8 mouse cellular contexts compared by ENCODE assay signal in genomic region chr13:78200991-78201870, GRCm38 (mm10). TPM values are rescaled to one million over a fixed set of nuclear protein-coding genes. Genes with fewer than 3 reads are reported as not detected.
DNase-seq lines count a peak whose midpoint lies in the region; ATAC-seq and TF ChIP-seq lines count a peak whose summit lies in the region.

No protein-coding gene starts in this region.

- TF ChIP-seq EP300 in liver, postnatal 0 days (IDR thresholded peaks at IDR 0.05; ENCODE audit: low read depth) = no peak

- no peaks in the 10 kb centered on the region for H3K36me3 ChIP-seq in E14TG2a.4 (ENCODE audit: insufficient read depth, low read length)
- no peaks in the 10 kb centered on the region for H3K36me3 ChIP-seq in forebrain, embryonic 14.5 days (ENCODE audit: control insufficient read depth, insufficient read depth, low read length)
- no peaks in the 10 kb centered on the region for H3K36me3 ChIP-seq in liver, postnatal 0 days (replicated peaks; ENCODE audit: insufficient read depth, low read length)

- peak overlapping the region; percentile 100 for H3K27ac ChIP-seq in forebrain, embryonic 14.5 days (ENCODE audit: low read depth, low read length)
- H3K27ac ChIP-seq in liver, postnatal 0 days (ENCODE audit: low read depth) = no peak overlapping the region
- no peak overlapping the region for H3K27ac ChIP-seq in olfactory bulb, adult 2 months (ENCODE audit: insufficient read depth, low read depth, low read length)

- peak overlapping the region; percentile 71 for H3K4me2 ChIP-seq in forebrain, embryonic 14.5 days (ENCODE audit: low read length)
- H3K4me2 ChIP-seq in liver, postnatal 0 days (ENCODE audit: low read depth, low read length) = peak overlapping the region; percentile 59

- peak; percentile 32 for TF ChIP-seq CTCF in E14TG2a.4 (conservative IDR thresholded peaks at IDR 0.05; ENCODE audit: low read length)
- peak; percentile 74 for TF ChIP-seq CTCF in liver, postnatal 0 days (IDR thresholded peaks at IDR 0.05; ENCODE audit: low read depth)
- TF ChIP-seq CTCF in olfactory bulb, adult 2 months (IDR thresholded peaks at IDR 0.05; ENCODE audit: insufficient read depth, low read depth, low read length) = peak; percentile 62

- peak overlapping the region; percentile 100 for H3K9ac ChIP-seq in forebrain, embryonic 14.5 days (ENCODE audit: low read length)
- no peak overlapping the region for H3K9ac ChIP-seq in liver, postnatal 0 days (replicated peaks)

- peaks cover 73% of the 10 kb centered on the region for H3K27me3 ChIP-seq in E14TG2a.4 (ENCODE audit: insufficient read depth, low read length)
- H3K27me3 ChIP-seq in forebrain, embryonic 14.5 days (replicated peaks; ENCODE audit: control insufficient read depth, insufficient read depth, low read length) = no peaks in the 10 kb centered on the region
- H3K27me3 ChIP-seq in liver, postnatal 0 days (ENCODE audit: insufficient read depth, low read length) = peaks cover 71% of the 10 kb centered on the region

- 0 out of 2 replicates have a peak overlapping the region, but pooled peaks have one; percentile 29 for H3K4me3 ChIP-seq in E14TG2a.4 (replicated peaks; ENCODE audit: low read length)
- H3K4me3 ChIP-seq in forebrain, embryonic 14.5 days (ENCODE audit: low read depth, low read length) = peak overlapping the region; percentile 95
- H3K4me3 ChIP-seq in liver, postnatal 0 days (ENCODE audit: low read depth, low read length) = peak overlapping the region; percentile 25
- H3K4me3 ChIP-seq in olfactory bulb, adult 2 months (ENCODE audit: insufficient read depth, low read depth, low read length) = peak overlapping the region; percentile 43

- WGBS in forebrain, embryonic 14.5 days = under 1% methylated on average over 27 of the region's 30 CpGs
- WGBS in liver, postnatal 0 days (ENCODE audit: insufficient replicate concordance) = 3% methylated on average over 26 of the region's 30 CpGs
- WGBS in olfactory bulb, adult 2 months = 2% methylated on average over 29 of the region's 30 CpGs

- peak; percentile 60 for ATAC-seq in forebrain, embryonic 14.5 days
- ATAC-seq in liver, postnatal 0 days = peak; percentile 55

- no peaks in the 10 kb centered on the region for H3K9me3 ChIP-seq in E14TG2a.4 (ENCODE audit: low read length)
- H3K9me3 ChIP-seq in forebrain, embryonic 14.5 days (replicated peaks; ENCODE audit: control insufficient read depth, low read length) = no peaks in the 10 kb centered on the region
- H3K9me3 ChIP-seq in liver, postnatal 0 days (ENCODE audit: low read length) = no peaks in the 10 kb centered on the region

- peak; percentile 10 for DNase-seq in c-Kit-positive CD71-positive TER-119-negative erythroid progenitor cells, embryonic 14.5 days (ENCODE audit: low read depth)
- peak; percentile 97 for DNase-seq in forebrain, embryonic 14.5 days (ENCODE audit: low spot score)
- DNase-seq in heart, postnatal 10 days = peak; percentile 87 to 88
- peak; percentile 94 for DNase-seq in layer of hippocampus, adult 11-12 months (ENCODE audit: low spot score)
- peak; percentile 72 for DNase-seq in liver, postnatal 0 days
- DNase-seq in urinary bladder, adult 18-20 months (ENCODE audit: low spot score in 2 of 2) = peak; percentile 68 to 76

- H3K4me1 ChIP-seq in E14TG2a.4 (replicated peaks; ENCODE audit: low read depth, low read length) = peaks cover 42% of the 10 kb centered on the region
- peaks cover 9% of the 10 kb centered on the region for H3K4me1 ChIP-seq in forebrain, embryonic 14.5 days (ENCODE audit: control insufficient read depth, insufficient read depth, low read length)
- peaks cover 5% of the 10 kb centered on the region; the same call in 1 of the 2 replicates for H3K4me1 ChIP-seq in liver, postnatal 0 days (ENCODE audit: insufficient read depth)
- peaks cover 12% of the 10 kb centered on the region for H3K4me1 ChIP-seq in olfactory bulb, adult 2 months (ENCODE audit: control insufficient read depth, insufficient read depth, low read length)

- no peak for TF ChIP-seq POLR2A in olfactory bulb, adult 2 months (IDR thresholded peaks at IDR 0.05; ENCODE audit: insufficient read depth, low read depth, low read length)

- intact Hi-C loops in heart, postnatal 10 days (cut with DNase I) = loop anchor here (5.0 kb wide), 4 partner anchors 494 to 1234 kb away; no protein-coding TSS in a partner anchor

RNA-seq across cellular contexts. Expression of gene Nr2f1, which starts 1.7 kb away (rescaled TPM):
- polyA plus RNA-seq in forebrain, embryonic 14.5 days (2014; fragmentation: Nextera tagmentation; extraction: Ambion mirVana) = 75.7 and 82.0 TPM in 2 replicates
- total RNA-seq in heart, postnatal 10 days (2021) = 1 to 10 TPM; 6.2 to 6.7 TPM
- polyA plus RNA-seq in liver, postnatal 0 days (2015; fragmentation: Nextera tagmentation; extraction: Ambion mirVana) = 0.36 and 0.52 TPM in 2 replicates
- not detected in 2 replicates for polyA plus RNA-seq in olfactory bulb, adult 2 months (2012; ENCODE audit: insufficient read depth, insufficient read length, low replicate concordance, missing spikeins)

Comparison
In these comparisons a context has a peak if more than half of its experiments do, and no peak if none do; other contexts are left out.
1. H3K4me3 ChIP-seq: peak in every context shown above with its lines; median percentile 95 in forebrain, embryonic 14.5 days; 43 in olfactory bulb, adult 2 months; 29 in E14TG2a.4; 25 in liver, postnatal 0 days.
2. DNase-seq: peak in every context shown above with its lines; median percentile 97 in forebrain, embryonic 14.5 days; 94 in layer of hippocampus, adult 11-12 months; 88 in heart, postnatal 10 days; 72 in liver, postnatal 0 days; 72 in urinary bladder, adult 18-20 months; 10 in c-Kit-positive CD71-positive TER-119-negative erythroid progenitor cells, embryonic 14.5 days.
3. RNA of gene Nr2f1, which starts 1.7 kb away (polyA plus RNA-seq): 75.7 to 82.0 TPM in forebrain, embryonic 14.5 days; 0.36 to 0.52 TPM in liver, postnatal 0 days and not detected in olfactory bulb, adult 2 months; every median in the first group is over 10 times any median in the second.
4. Peak in every context shown above with its lines, with median percentiles within 50 percentile points of each other: CTCF ChIP-seq.